Mouse (Mus musculus): ENCODE measurements around the gene Sptlc3. TPM values are rescaled to one million over a fixed set of nuclear protein-coding genes. Genes with fewer than 3 reads are reported as not detected.

Sptlc3 gene
- 0.12 TPM in 1 of 2 replicates, not detected in the other for polyA plus RNA-seq (2015; fragmentation: Nextera tagmentation; extraction: Ambion mirVana)

GRCm38 (mm10) chr2:139493836-139494235 is at the start of gene Sptlc3:
Sptlc3 (plus strand) TSS chr2:139493913.
- Histone ChIP-seq H3K9ac (no peak within 1 kb of the TSS), H3K27ac (no peak within 1 kb of the TSS), H3K4me3 (no peak within 1 kb of the TSS), H3K4me2 (no peak within 1 kb of the TSS), H3K36me3 (no peaks in the 10 kb centered on the region), H3K4me1 (replicated peaks) (no peaks in the 10 kb centered on the region), H3K27me3 (no peaks in the 10 kb centered on the region), H3K9me3 (no peaks in the 10 kb centered on the region)
- 74% methylated on average over 5 of the region's 5 CpGs for WGBS
- no peak for ATAC-seq (ENCODE audit: low FRiP score)

DNA sequence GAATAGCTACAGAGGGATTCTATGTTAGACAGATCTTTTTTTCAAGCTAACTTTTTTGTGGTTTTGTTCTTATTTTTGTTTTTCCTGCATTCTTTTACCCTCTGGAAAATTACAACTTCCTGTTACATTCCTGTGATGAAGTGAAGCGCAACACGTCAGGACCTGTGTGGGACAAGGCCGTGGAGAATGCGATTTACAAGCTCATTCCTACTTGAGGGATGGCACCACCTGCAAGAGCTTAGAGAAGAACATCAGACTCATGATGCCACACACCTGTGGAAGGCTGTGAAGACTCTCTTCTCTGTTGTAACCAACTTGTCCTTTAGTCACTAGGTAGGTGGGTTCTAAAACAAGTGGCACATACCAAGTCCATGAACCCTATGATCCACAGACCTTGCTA is 26.0 kb upstream of the Sptlc3 start:
- no peaks in the 10 kb centered on the region for H3K27me3 ChIP-seq
- 76% methylated on average over 4 of the region's 4 CpGs for WGBS
- H3K4me3 ChIP-seq = no peak overlapping the region
- no peak for ATAC-seq (ENCODE audit: low FRiP score)
- H3K4me1 ChIP-seq (replicated peaks) = no peaks in the 10 kb centered on the region
- no peak overlapping the region for H3K27ac ChIP-seq
- H3K4me2 ChIP-seq = no peak overlapping the region
- H3K9me3 ChIP-seq = no peaks in the 10 kb centered on the region
- H3K9ac ChIP-seq = no peak overlapping the region
- H3K36me3 ChIP-seq = no peaks in the 10 kb centered on the region

DNA sequence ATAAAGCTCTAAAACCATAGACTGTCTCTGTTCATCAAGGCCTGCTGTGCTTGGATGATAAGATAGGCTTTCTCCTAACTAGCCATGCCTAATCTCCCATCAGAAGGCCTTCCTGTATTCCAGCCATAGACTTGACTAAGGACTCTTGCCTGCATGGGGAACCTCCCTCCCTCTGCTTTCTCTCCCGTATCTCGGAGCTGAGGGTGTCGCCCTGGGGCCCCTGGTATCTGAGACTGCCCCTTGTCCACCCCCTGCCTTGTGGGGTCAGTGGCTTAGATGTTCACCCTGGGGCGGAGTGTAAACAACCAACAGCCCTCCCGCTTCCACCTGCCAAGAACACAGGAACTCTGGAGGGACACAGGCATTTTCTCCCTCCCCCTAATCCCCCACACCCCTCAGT is 5.0 kb upstream of the Sptlc3 start:
- no peak overlapping the region for H3K4me2 ChIP-seq
- no peak for ATAC-seq (ENCODE audit: low FRiP score)
- H3K36me3 ChIP-seq = no peaks in the 10 kb centered on the region
- H3K27ac ChIP-seq = no peak overlapping the region
- no peak overlapping the region for H3K4me3 ChIP-seq
- no peaks in the 10 kb centered on the region for H3K27me3 ChIP-seq
- H3K9ac ChIP-seq = no peak overlapping the region
- H3K4me1 ChIP-seq (replicated peaks) = no peaks in the 10 kb centered on the region
- WGBS = 63% methylated on average over 5 of the region's 5 CpGs
- no peaks in the 10 kb centered on the region for H3K9me3 ChIP-seq

DNA sequence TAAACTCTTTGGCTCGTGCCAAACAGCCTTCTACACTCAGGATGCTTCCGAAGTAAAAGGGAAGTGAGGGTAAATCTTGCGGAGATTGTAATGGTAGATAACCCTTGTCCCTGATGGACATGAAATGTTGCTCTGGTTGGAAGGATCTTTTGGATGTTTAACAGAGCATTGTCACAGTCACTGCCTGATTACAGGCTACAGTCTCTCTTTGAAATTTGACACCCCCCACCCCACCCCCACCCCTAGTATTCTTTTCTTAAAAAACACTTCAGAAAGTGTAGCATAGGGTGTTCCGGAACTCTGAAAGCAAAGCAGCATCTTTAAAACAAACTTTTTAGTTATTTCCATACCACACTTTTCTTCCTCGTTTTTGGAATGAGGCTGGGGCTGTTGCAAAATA is 916 bp downstream of the Sptlc3 start:
- 46% methylated on average over 5 of the region's 5 CpGs for WGBS
- no peak overlapping the region for H3K4me2 ChIP-seq
- H3K27ac ChIP-seq = no peak overlapping the region
- H3K36me3 ChIP-seq = no peaks in the 10 kb centered on the region
- H3K4me3 ChIP-seq = no peak overlapping the region
- no peaks in the 10 kb centered on the region for H3K4me1 ChIP-seq (replicated peaks)
- H3K9me3 ChIP-seq = no peaks in the 10 kb centered on the region
- no peaks in the 10 kb centered on the region for H3K27me3 ChIP-seq
- ATAC-seq (ENCODE audit: low FRiP score) = no peak
- no peak overlapping the region for H3K9ac ChIP-seq

DNA sequence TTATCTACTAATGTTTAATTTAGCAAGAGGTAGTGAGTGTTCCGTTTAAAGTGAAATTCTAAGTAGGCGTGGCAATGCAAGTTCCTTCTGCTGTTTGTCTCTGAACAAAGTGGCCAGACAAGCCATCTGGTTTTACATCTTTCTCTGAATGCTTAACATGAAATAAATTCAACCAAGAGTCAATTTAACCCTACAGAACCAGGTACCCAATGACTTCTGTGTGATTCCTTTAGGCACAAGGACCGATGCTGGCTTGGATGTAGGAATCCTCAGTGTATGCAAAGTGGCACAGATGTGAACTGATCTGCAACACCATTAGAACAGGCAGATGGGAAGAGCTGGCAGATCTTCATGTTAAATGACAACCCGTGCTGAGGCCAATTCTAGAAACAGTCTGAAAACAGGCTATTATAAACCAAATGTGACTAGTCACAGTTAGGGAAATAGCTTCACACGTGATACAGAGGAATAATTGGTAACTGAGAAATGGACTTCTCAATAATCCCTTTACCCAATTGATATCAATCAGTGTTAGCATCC is 68.3 kb downstream of the Sptlc3 start:
- H3K27ac ChIP-seq = no peak overlapping the region
- no peak overlapping the region for H3K4me2 ChIP-seq
- WGBS = 83% methylated on average over 5 of the region's 5 CpGs
- no peaks in the 10 kb centered on the region for H3K9me3 ChIP-seq
- no peak overlapping the region for H3K4me3 ChIP-seq
- H3K9ac ChIP-seq = no peak overlapping the region
- no peaks in the 10 kb centered on the region for H3K27me3 ChIP-seq
- no peak for ATAC-seq (ENCODE audit: low FRiP score)
- H3K36me3 ChIP-seq = no peaks in the 10 kb centered on the region
- no peaks in the 10 kb centered on the region for H3K4me1 ChIP-seq (replicated peaks)

DNA sequence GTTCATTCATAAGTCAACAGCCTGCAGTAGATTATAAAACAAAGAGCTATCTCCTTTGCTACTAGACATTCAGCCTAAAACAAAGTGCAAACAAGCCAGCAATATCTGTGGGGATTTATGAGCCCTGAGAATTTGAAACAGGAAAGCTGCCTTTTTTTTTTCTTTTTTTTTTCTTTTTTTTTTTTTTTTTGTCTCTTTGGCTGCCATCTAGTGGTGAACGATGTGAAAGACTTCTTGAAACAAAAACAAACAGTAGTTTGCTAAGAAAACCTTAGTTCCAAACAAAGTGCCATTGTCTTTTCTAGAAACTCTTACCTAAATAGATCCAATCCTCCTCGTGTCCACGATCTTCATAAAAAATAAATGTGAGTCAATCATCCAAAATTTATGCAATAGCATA is 85.6 kb downstream of the Sptlc3 start:
- Histone ChIP-seq H3K9ac (no peak overlapping the region), H3K4me3 (no peak overlapping the region), H3K36me3 (no peaks in the 10 kb centered on the region), H3K4me2 (no peak overlapping the region), H3K9me3 (no peaks in the 10 kb centered on the region), H3K27ac (no peak overlapping the region), H3K4me1 (replicated peaks) (no peaks in the 10 kb centered on the region), H3K27me3 (no peaks in the 10 kb centered on the region)
- ATAC-seq (ENCODE audit: low FRiP score) = no peak
- 10% methylated on average over 3 of the region's 3 CpGs for WGBS

DNA sequence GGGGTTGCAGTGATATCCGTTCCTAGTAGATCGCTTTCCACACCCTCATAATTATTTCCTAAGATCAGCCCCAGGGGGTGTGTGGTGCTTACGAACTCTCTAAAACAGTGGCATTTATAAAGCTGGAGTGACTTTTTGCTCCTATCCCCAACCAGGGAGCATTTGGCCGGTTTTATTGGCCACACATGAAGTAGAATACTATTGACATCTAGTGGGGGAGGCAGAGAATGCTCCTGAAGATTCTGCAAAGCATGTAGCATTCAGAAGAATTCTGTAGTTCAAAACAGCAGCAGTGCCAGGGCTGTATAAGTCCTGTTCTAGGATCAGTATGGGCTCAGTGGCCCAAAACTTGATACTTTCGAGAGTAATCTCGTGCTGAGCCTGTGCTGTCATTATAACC is 89.1 kb downstream of the Sptlc3 start:
- Histone ChIP-seq H3K27ac (no peak overlapping the region), H3K27me3 (no peaks in the 10 kb centered on the region), H3K36me3 (no peaks in the 10 kb centered on the region), H3K4me1 (replicated peaks) (no peaks in the 10 kb centered on the region), H3K4me3 (no peak overlapping the region), H3K9ac (no peak overlapping the region), H3K9me3 (no peaks in the 10 kb centered on the region), H3K4me2 (no peak overlapping the region)
- WGBS = 72% methylated on average over 6 of the region's 6 CpGs
- no peak for ATAC-seq (ENCODE audit: low FRiP score)

DNA sequence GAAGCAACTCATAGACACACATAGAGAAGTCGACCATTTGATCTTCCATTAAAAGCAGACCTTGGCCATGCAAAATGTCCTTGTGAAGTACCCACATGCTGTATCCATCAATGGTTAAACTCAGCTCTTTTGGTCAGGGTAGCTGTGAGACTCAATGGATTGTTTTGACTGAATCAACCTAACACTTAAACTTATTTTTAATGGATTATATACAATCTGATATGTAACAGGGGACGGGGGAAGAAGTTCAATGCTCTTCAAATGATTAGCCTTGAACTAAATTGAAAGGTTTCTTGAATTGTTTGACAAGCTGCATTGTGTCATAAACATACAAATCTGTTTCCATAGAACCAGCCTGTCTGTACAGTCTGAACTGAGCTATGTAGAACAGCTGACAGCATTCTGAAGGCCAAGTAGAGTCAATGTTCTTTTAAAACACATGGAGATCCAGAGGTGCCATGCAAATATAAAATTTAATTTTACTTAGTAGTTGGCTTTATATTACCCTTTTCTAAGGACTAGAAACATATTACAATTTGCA is 94.0 kb downstream of the Sptlc3 start:
- Histone ChIP-seq H3K9ac (no peak overlapping the region), H3K36me3 (no peaks in the 10 kb centered on the region), H3K4me3 (no peak overlapping the region), H3K9me3 (no peaks in the 10 kb centered on the region), H3K4me1 (replicated peaks) (no peaks in the 10 kb centered on the region), H3K27ac (no peak overlapping the region), H3K27me3 (no peaks in the 10 kb centered on the region), H3K4me2 (no peak overlapping the region)
- 94% methylated on average over 2 of the region's 2 CpGs for WGBS
- ATAC-seq (ENCODE audit: low FRiP score) = no peak

DNA sequence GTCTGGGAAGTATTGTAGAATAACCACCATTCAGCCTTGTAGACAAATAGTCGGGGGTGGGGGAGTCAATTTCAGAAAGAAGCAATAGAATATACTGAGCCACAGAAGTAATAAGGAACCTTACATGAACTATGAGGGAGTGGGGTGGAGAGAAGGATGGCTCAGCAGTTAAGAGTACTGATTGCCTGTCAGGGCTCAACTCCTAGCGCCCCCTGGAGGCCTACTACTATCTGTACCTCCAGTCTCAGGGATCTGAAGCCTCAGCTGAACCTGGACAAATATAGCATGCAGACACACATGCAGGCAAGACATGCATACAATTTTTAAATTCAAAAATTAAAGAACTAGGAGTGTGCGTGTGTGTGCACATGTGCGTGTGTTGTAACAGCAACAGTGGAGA is 96.2 kb downstream of the Sptlc3 start:
- no peaks in the 10 kb centered on the region for H3K9me3 ChIP-seq
- no peaks in the 10 kb centered on the region for H3K36me3 ChIP-seq
- 46% methylated on average over 4 of the region's 4 CpGs for WGBS
- no peak overlapping the region for H3K4me2 ChIP-seq
- no peaks in the 10 kb centered on the region for H3K27me3 ChIP-seq
- no peaks in the 10 kb centered on the region for H3K4me1 ChIP-seq (replicated peaks)
- ATAC-seq (ENCODE audit: low FRiP score) = no peak
- no peak overlapping the region for H3K4me3 ChIP-seq
- H3K27ac ChIP-seq = no peak overlapping the region
- H3K9ac ChIP-seq = no peak overlapping the region

DNA sequence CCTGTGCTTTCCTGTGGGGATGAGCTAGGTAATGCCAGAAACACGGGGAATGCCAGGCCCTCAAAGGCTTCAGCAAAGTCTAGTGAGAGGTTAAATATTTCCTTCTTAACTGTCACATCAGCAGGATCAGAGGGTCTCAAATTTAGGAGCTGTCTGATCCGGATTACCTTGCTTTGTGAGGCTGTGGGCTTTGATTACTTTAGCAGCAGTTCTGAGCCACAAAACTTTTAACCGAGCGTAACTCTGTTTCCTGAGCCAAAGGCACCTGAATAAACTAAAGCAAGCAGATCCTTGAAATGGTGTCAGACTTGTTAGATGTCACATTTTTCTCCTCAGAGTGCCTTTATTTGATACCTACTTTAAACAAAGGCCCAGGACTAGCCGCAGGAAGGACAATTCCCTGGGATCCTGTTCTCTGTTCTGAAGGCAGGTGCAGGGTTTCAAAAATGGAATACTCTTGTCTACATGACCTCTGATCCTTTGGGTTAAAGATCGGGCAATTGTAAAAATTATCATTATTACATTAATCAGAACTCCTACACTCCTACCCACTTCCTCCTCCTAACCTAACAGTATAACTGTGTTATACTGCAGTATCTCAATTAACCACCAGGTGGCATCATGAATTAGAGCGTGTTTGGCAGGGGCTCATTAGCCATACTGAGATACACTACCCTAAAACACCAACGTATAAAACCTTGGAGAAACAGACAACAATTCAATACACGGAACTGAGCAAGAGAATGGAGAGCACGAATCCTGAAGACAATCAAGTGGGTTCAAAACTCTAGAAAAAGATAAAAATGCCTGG is 97.4 kb downstream of the Sptlc3 start:
- no peaks in the 10 kb centered on the region for H3K4me1 ChIP-seq (replicated peaks)
- peak; percentile 87 for ATAC-seq (ENCODE audit: low FRiP score)
- no peak overlapping the region for H3K9ac ChIP-seq
- H3K9me3 ChIP-seq = no peaks in the 10 kb centered on the region
- H3K36me3 ChIP-seq = no peaks in the 10 kb centered on the region
- no peak overlapping the region for H3K4me3 ChIP-seq
- H3K4me2 ChIP-seq = no peak overlapping the region
- WGBS = 46% methylated on average over 10 of the region's 10 CpGs
- no peaks in the 10 kb centered on the region for H3K27me3 ChIP-seq
- no peak overlapping the region for H3K27ac ChIP-seq

GRCm38 (mm10) chr2:139592109-139592508 is 98.4 kb downstream of the Sptlc3 start:
- no peak overlapping the region for H3K9ac ChIP-seq
- no peak for ATAC-seq (ENCODE audit: low FRiP score)
- no peak overlapping the region for H3K4me3 ChIP-seq
- no peaks in the 10 kb centered on the region for H3K4me1 ChIP-seq (replicated peaks)
- WGBS = 83% methylated on average over 7 of the region's 7 CpGs
- no peak overlapping the region for H3K27ac ChIP-seq
- no peaks in the 10 kb centered on the region for H3K27me3 ChIP-seq
- no peaks in the 10 kb centered on the region for H3K9me3 ChIP-seq
- H3K4me2 ChIP-seq = no peak overlapping the region
- H3K36me3 ChIP-seq = no peaks in the 10 kb centered on the region

- Histone ChIP-seq H3K4me2 (no peak overlapping the region), H3K4me1 (replicated peaks) (peaks cover 5% of the 10 kb centered on the region), H3K27me3 (no peaks in the 10 kb centered on the region), H3K9ac (no peak overlapping the region), H3K27ac (no peak overlapping the region), H3K9me3 (no peaks in the 10 kb centered on the region), H3K36me3 (no peaks in the 10 kb centered on the region), H3K4me3 (no peak overlapping the region)
- WGBS = 96% methylated on average over 5 of the region's 5 CpGs
- no peak for ATAC-seq (ENCODE audit: low FRiP score)
Measured at GRCm38 (mm10) chr2:139597229-139597628, 103.5 kb downstream of the Sptlc3 start.

All from hindbrain, embryonic 13.5 days (tissue).